Mouse (Mus musculus): ENCODE measurements around the gene Cfap100.

Gene Cfap100

GRCm38 (mm10) chr6:90369725-90370553 lies 58.7 kb downstream of the Cfap100 start:
- peak; percentile 52 for DNase-seq

- peak; percentile 100 for DNase-seq
Observed at GRCm38 (mm10) chr6:90368976-90369724, 59.4 kb downstream of the Cfap100 start, which contains the start of gene Zxdc. Zxdc (plus strand) TSS chr6:90369492.

GRCm38 (mm10) chr6:90363301-90363700 lies 65.3 kb downstream of the Cfap100 start:
- DNase-seq, result no peak

- no peak for DNase-seq
Observed at GRCm38 (mm10) chr6:90360922-90361614, 67.5 kb downstream of the Cfap100 start.

- DNase-seq, result peak; percentile 77
Observed at GRCm38 (mm10) chr6:90360024-90360781, 68.4 kb downstream of the Cfap100 start.

GRCm38 (mm10) chr6:90359445-90359844 lies 69.2 kb downstream of the Cfap100 start:
- DNase-seq, result no peak

- no peak for DNase-seq
Observed at GRCm38 (mm10) chr6:90358142-90358541, 70.5 kb downstream of the Cfap100 start.

Data from kidney, postnatal 14 days (tissue).